Mouse (Mus musculus) embryonic facial prominence, embryonic 13.5 days (tissue): ENCODE results near the gene Borcs6. TPM values are rescaled to one million over a fixed set of nuclear protein-coding genes. Genes with fewer than 3 reads are reported as not detected.

Experiments
- ATAC-seq: fragments of 200-750 bp; cut with Nextera tagmentation; 2 replicates; pipeline ENCODE4 v1.8.0; 2017; ENCODE audit warnings: low read depth; ENCODE audit not compliant: insufficient number of reproducible peaks, insufficient read depth, low FRiP score, low TSS enrichment
- H3K27ac ChIP-seq: fragments of 300-500 bp; sonication (generic); 2 replicates; pipeline ENCODE4 v1.5.1; 2015; ENCODE audit warnings: moderate library complexity, mild to moderate bottlenecking, inconsistent platforms
- H3K27me3 ChIP-seq: fragments of 300-500 bp; sonication (generic); 2 replicates; pipeline ENCODE4 v1.6.1; 2015; ENCODE audit warnings: mild to moderate bottlenecking, inconsistent platforms
- H3K36me3 ChIP-seq: fragments of 300-500 bp; sonication (generic); 2 replicates; pipeline ENCODE4 v1.6.1; 2015; ENCODE audit warnings: mild to moderate bottlenecking, inconsistent platforms
- H3K4me1 ChIP-seq: fragments of 300-500 bp; sonication (generic); 2 replicates; pipeline ENCODE4 v1.6.1; 2015; ENCODE audit warnings: inconsistent platforms
- H3K4me2 ChIP-seq: fragments of 300-500 bp; sonication (generic); 2 replicates; pipeline ENCODE4 v1.6.1; 2015; ENCODE audit warnings: moderate library complexity, mild to moderate bottlenecking, inconsistent platforms
- H3K4me3 ChIP-seq: fragments of 300-500 bp; sonication (generic); 2 replicates; pipeline ENCODE4 v1.5.1; 2015; ENCODE audit warnings: mild to moderate bottlenecking, inconsistent platforms
- H3K9ac ChIP-seq: fragments of 300-500 bp; sonication (generic); 2 replicates; pipeline ENCODE4 v1.6.1; 2015; ENCODE audit warnings: mild to moderate bottlenecking, inconsistent platforms
- H3K9me3 ChIP-seq: fragments of 300-500 bp; sonication (generic); 2 replicates; pipeline ENCODE4 v1.6.1; 2016; ENCODE audit warnings: inconsistent platforms
- WGBS: fragments of 180-500 bp; shearing (Covaris S2); methylation state at CpG from one replicate; pipeline ENCODE4 v1.1.7; 2015; ENCODE audit warnings: mixed read lengths; 5-methylcytosine and 5-hydroxymethylcytosine counted together
- polyA plus RNA-seq: library from polyadenylated mRNA; unstranded; fragments of >200 nt; fragmentation: Nextera tagmentation; extraction: Ambion mirVana; gene quantifications from 2 replicates; pipeline ENCODE4 v1.2.1, GENCODE M21; 2015

Borcs6 gene
- polyA plus RNA-seq, 1 experiment from 2014 or later, result 10.3 TPM

DNA sequence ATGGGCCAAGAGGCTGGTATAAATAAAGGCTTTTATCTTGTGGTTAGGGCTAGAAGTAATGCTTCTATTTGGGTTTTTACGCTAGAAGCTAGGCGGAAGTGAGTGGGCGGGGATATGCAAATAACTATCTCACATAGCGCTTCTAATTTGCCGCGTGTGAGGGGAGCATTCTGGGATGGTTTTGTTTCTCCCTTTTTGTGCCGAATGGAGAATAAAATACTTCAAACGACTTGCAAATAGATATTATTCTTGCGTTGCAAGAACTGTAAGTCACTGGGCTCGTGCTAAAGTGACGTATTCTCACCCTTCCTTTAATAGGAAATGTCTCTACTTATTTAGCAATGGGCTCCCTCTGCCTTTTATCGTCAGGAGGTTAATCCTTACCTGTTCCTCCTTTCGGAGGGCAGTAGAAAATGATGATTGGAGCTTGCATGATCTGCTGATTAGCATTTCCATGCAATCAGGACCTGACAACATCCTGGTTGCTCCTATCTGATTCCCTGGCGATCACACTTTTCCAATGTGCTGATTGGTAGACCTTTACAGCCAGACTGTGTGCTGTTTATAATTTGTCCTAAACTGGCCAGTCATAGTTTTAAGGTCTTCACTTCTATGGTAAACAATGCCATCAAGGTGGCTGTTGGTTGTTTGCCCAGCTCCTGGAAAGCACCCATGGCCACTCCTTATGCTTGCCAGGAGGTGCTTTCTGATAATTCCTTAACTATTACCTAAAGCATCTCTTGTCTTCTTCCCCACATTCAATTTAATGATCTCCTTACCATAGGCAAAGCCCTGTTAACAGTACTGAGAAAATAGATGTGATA, 13.8 kb downstream of the Borcs6 start:
- peak overlapping the region; percentile 62 for H3K9ac ChIP-seq

DNA sequence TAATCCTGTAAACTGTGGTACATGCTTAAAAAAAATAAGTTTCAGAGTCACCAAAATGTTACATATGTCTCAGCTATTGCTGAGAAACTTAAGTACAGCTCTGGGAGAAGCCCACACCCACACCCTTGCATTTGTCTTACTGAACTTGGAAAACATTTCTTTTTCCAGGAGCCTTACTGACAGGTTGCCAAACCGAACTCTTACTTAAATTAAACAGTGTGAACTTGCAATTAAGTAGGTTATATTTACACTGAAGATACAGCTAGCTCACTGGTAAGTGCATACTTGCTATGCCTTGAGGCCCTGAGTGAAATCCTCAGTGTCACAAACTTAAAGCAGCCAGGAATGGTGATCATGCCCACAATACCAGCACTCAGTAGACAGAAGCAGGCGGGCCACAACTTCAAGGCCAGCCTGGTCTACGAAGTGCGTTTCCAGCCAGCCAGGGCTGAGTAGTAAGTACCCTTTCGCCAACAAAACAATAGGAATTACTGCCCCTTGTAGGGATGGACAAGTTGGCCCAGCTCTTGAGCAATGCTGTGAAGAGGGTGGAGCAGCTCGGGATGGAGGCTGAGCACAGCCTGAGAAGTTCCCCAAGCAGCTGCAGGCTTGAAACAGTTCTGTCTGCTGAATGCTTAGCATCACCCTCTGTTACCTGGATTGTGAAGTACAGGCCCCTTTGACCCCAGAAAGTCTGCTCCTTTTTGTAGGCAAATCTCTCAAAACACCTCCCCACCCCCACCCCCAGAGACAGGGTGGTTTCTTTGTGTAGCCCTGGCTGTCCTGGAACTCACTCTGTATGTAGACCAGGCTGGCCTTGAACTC, 14.6 kb downstream of the Borcs6 start:
- no peaks in the 10 kb centered on the region for H3K27me3 ChIP-seq
- H3K4me3 ChIP-seq, result no peak overlapping the region
- H3K36me3 ChIP-seq, result no peaks in the 10 kb centered on the region
- H3K27ac ChIP-seq, result peak overlapping the region; percentile 90
- H3K4me2 ChIP-seq, result peak overlapping the region; percentile 81; the same call in 1 of the 2 replicates
- peak overlapping the region; percentile 36; the same call in 1 of the 2 replicates for H3K9ac ChIP-seq
- WGBS, result 33% methylated on average over 6 of the region's 6 CpGs
- ATAC-seq, result no peak
- no peaks in the 10 kb centered on the region for H3K9me3 ChIP-seq
- H3K4me1 ChIP-seq, result peaks cover 28% of the 10 kb centered on the region

More for the DNA sequence above, 13.8 kb downstream of the Borcs6 start:
- Histone ChIP-seq H3K4me3 (peak overlapping the region; percentile 29), H3K9me3 (no peaks in the 10 kb centered on the region), H3K4me1 (peaks cover 28% of the 10 kb centered on the region), H3K4me2 (peak overlapping the region; percentile 81), H3K36me3 (no peaks in the 10 kb centered on the region), H3K27me3 (no peaks in the 10 kb centered on the region), H3K27ac (peak overlapping the region; percentile 90)
- 0 out of 2 replicates have a peak, but pooled peaks have one; percentile 29 for ATAC-seq
- WGBS, result under 1% methylated on average over 14 of the region's 14 CpGs

DNA sequence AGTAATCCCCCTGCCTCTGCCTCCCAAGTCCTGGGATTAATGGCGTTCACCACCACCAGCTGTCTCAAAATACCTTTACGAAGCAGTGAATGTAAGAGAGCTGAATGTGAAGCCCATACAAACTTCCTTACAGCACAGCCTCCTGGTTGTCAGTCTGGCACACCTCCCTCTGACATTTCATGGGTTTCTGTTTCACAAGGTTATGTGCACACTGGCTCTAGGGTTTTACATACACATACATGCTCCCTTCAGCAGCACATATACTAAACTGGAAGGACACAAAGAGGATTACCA, 15.2 kb downstream of the Borcs6 start:
- Histone ChIP-seq H3K27me3 (no peaks in the 10 kb centered on the region), H3K4me3 (no peak overlapping the region), H3K4me1 (peaks cover 27% of the 10 kb centered on the region), H3K9ac (no peak overlapping the region), H3K4me2 (no peak overlapping the region), H3K36me3 (no peaks in the 10 kb centered on the region), H3K27ac (peak overlapping the region; percentile 90; the same call in 1 of the 2 replicates), H3K9me3 (no peaks in the 10 kb centered on the region)
- ATAC-seq, result no peak
- WGBS, result 47% methylated on average over 2 of the region's 2 CpGs

DNA sequence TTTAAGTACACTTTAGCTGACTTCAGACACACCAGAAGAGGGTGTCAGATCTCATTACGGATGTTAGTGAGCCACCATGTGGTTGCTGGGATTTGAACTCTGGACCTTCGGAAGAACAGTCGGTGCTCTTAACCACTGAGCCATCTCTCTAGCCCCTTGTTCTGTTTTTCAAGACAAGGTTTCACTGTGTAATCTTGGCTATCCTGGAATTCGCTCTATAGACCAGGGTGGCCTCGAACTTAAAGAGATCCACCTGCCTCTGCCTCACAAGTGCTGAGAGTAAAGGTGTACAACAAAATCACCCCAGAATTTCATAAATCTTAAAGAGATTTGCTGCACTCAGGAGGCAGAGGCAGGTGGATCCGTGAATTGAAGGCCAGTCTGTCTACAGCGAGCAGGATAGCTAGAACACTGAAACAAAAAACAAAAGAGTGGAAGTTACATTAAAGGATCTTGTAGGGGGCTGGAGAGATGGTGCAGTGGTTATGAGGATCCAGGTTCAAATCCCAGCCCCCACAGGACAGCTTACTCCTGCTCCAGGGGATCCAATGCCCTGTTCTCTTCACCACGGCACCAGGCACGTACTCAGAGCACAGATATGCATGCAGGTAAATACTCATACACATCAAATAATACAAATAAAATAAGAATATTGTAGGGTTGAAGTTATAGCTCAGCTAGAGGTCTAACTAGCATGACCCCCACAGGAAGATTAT, 16.4 kb downstream of the Borcs6 start:
- Histone ChIP-seq H3K9ac (no peak overlapping the region), H3K27ac (no peak overlapping the region), H3K4me1 (peaks cover 25% of the 10 kb centered on the region), H3K4me3 (no peak overlapping the region), H3K27me3 (no peaks in the 10 kb centered on the region), H3K36me3 (no peaks in the 10 kb centered on the region), H3K9me3 (no peaks in the 10 kb centered on the region), H3K4me2 (no peak overlapping the region)
- no peak for ATAC-seq
- WGBS, result 49% methylated on average over 9 of the region's 9 CpGs

DNA sequence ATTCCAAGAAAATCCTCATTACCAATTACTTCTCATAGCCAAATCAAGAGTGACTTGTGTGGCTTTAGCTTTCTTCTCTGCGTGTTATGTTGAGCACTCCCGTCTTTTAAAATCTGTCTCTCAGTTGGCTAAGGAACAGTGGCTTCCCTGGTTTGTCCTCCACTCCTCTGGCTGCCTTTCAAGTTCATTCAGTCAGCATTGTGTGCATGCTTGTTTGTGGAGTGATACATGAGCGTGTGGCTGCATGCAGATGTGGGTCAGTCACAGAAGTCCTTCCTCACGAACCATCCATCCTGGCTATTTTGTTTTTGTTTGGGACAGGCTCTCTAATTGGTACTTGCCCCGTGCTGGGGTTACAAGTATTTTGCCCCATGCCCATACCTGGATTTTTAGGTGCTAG, 17.1 kb downstream of the Borcs6 start:
- no peaks in the 10 kb centered on the region for H3K9me3 ChIP-seq
- H3K4me2 ChIP-seq, result no peak overlapping the region
- 67% methylated on average over 5 of the region's 5 CpGs for WGBS
- H3K4me1 ChIP-seq, result peaks cover 19% of the 10 kb centered on the region
- H3K27me3 ChIP-seq, result no peaks in the 10 kb centered on the region
- no peak overlapping the region for H3K4me3 ChIP-seq
- ATAC-seq, result no peak
- no peaks in the 10 kb centered on the region for H3K36me3 ChIP-seq
- no peak overlapping the region for H3K9ac ChIP-seq
- H3K27ac ChIP-seq, result no peak overlapping the region

DNA sequence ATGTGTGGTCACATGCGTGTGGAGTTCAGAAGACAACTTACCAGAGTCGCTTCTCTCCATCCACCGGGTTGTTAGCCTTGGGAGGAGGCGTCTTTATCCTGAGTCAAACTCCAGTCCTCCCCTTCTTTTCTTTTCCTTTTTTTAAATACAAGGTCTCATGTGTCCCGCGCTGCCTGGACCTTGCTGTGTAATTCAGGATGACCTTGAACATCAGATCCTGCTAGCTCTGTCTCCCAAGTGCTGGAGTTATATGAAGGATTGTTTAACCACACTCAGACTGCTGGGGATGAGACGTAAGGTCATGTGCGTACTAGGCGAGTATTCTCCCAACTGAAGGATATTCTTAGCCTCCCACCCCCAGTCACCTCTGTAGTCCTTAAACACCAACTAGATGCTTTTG, 17.8 kb downstream of the Borcs6 start:
- Histone ChIP-seq H3K9me3 (no peaks in the 10 kb centered on the region), H3K9ac (no peak overlapping the region), H3K27me3 (no peaks in the 10 kb centered on the region), H3K4me3 (no peak overlapping the region), H3K4me1 (peaks cover 11% of the 10 kb centered on the region), H3K36me3 (no peaks in the 10 kb centered on the region), H3K4me2 (no peak overlapping the region), H3K27ac (no peak overlapping the region)
- no peak for ATAC-seq
- WGBS, result 80% methylated on average over 9 of the region's 9 CpGs

DNA sequence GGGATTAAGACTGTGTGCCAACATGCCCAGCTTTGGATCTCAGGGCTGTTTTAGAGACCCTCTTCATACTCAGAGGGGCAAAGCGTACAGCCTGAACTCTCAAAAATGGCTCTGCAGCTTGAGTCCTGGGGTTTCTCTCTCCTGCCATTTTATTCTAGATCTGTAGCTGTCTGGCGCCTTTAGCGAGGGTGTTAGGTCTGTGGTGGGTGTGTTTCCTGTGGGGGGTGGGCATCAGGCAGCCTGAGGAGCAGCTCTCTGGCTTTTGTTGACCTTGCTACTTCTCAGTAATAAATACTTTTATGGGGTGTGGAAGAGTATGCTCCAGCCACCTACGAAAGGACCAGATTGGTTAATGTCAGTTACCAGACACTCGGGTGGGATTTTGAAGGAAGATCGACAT, 18.5 kb downstream of the Borcs6 start:
- Histone ChIP-seq H3K4me2 (no peak overlapping the region), H3K9ac (no peak overlapping the region), H3K4me1 (peaks cover 8% of the 10 kb centered on the region; the same call in 1 of the 2 replicates), H3K27me3 (no peaks in the 10 kb centered on the region), H3K9me3 (no peaks in the 10 kb centered on the region), H3K36me3 (no peaks in the 10 kb centered on the region), H3K27ac (no peak overlapping the region), H3K4me3 (no peak overlapping the region)
- 90% methylated on average over 6 of the region's 6 CpGs for WGBS
- no peak for ATAC-seq

DNA sequence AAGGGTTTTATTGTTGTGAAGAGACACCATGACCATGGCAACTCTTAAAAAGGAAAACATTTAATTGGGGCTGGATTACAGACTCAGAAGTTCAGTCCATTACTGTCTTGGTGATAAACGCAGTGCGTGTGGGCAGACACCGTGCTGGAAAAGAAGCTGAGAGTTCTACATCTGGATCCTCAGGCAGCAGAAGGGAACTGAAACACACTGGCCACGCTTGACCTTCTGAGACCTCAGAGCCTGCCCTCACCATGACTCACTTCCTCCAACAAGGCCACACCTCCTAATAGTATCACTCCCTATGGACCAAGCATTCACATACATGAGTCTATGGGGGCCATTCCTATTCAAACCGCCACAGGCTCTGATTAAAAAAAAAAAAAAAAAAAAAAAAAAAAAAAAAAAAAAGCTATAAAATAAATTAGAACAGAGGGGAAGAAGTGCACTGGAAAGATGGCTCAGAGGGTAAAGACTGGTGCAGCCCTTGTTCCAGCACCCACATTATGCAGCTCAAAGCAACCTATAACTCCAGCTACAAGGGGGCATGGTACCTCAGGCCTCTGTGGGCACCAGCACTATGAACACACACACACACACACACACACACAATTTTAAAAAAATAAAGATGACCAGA, 19.4 kb downstream of the Borcs6 start:
- 65% methylated on average over 5 of the region's 5 CpGs for WGBS
- no peak for ATAC-seq
- Histone ChIP-seq H3K9me3 (no peaks in the 10 kb centered on the region), H3K27me3 (no peaks in the 10 kb centered on the region), H3K36me3 (no peaks in the 10 kb centered on the region), H3K4me2 (no peak overlapping the region), H3K4me1 (peaks cover 7% of the 10 kb centered on the region; the same call in 1 of the 2 replicates), H3K27ac (no peak overlapping the region), H3K4me3 (no peak overlapping the region), H3K9ac (no peak overlapping the region)

DNA sequence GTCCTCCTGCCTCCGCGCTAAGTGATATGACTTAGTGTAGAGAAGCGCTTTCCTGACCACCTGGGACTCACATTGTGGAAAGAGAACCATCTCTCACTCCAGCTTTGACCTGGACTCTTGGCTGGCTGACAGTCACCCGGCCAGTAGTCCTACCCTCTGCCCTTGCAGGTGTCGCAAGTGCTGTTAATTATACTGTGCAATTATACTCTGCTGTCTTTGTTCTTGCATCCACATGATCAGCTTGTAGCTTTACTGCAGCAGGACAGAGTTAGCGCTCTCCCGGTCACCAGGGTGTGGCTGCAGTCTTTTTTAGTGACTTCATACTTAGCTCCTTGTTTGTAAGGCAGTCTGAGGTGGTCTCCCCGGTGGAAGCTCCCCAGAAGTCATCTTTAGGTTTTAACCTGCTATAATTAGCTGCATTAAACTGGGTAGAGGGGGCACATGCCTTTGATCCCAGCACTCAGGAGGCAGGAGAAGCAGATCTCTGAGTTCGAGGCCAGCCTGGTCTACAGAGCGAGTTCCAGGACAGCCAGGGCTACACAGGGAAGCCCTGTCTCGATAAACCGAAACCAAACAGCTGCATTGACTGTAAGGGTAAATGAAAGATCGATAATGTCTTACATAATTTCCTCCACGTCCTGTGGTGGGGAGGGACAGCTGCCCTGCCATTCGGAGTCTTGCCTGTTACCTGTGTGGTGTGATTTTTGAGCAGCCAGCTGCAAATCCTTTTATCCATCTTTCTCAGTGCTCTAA, 20.8 kb downstream of the Borcs6 start:
- WGBS, result 79% methylated on average over 15 of the region's 15 CpGs
- ATAC-seq, result no peak
- Histone ChIP-seq H3K9me3 (no peaks in the 10 kb centered on the region), H3K27ac (no peak overlapping the region), H3K4me1 (no peaks in the 10 kb centered on the region), H3K9ac (no peak overlapping the region), H3K36me3 (no peaks in the 10 kb centered on the region), H3K4me3 (no peak overlapping the region), H3K4me2 (no peak overlapping the region), H3K27me3 (no peaks in the 10 kb centered on the region)

DNA sequence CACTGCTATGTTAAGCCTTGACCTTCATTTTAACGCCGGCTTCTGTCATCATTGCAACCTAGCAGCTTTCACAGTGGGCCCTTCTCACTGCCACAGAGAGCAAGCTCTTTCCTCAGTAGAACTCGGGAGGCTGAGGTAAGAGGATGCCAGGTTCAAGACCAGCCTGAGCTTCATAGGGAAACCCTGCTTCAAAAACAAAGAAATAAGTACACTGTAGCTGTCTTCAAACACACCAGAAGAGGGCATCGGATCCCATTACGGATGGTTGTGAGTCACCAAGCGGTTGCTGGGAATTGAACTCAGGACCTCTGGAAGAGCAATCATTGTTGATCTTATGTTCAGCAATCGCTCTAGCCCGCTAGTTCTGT, 21.3 kb downstream of the Borcs6 start:
- no peak for ATAC-seq

More for the DNA sequence above, 21.3 kb downstream of the Borcs6 start:
- no peaks in the 10 kb centered on the region for H3K4me1 ChIP-seq
- no peaks in the 10 kb centered on the region for H3K27me3 ChIP-seq
- H3K9me3 ChIP-seq, result no peaks in the 10 kb centered on the region
- H3K4me2 ChIP-seq, result no peak overlapping the region
- no peak overlapping the region for H3K9ac ChIP-seq
- H3K4me3 ChIP-seq, result no peak overlapping the region
- 86% methylated on average over 8 of the region's 8 CpGs for WGBS
- no peak overlapping the region for H3K27ac ChIP-seq
- no peaks in the 10 kb centered on the region for H3K36me3 ChIP-seq
